Mouse (Mus musculus): ENCODE data around the gene Exoc3l4.

DNA sequence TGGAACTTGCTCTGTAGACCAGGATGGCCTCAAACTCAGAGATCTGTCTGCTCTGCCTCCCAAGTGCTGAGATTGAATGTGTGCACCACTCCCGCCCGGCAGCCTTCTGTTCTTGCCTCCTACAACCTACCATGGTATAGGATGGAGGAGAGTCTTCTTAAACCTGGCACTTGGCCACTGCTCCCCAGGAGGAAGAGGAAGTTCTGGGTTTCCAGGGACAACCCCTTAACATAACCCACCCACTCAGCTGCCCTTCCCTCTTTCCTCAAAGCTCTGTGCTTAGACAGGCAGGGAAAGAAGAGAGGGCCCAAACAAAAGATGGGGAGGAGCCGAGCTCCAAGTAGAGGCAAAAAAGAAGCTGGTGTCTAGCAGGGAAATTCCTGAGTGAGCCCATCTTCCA lies 24.7 kb downstream of the Exoc3l4 start:
- TF ChIP-seq TCF12 (IDR thresholded peaks at IDR 0.05; ENCODE audit: insufficient read depth, poor library complexity, severe bottlenecking) (no peak), POLR2A (IDR thresholded peaks at IDR 0.05; ENCODE audit: insufficient read length, low read depth) (no peak)
